In the genomic region with DNA sequence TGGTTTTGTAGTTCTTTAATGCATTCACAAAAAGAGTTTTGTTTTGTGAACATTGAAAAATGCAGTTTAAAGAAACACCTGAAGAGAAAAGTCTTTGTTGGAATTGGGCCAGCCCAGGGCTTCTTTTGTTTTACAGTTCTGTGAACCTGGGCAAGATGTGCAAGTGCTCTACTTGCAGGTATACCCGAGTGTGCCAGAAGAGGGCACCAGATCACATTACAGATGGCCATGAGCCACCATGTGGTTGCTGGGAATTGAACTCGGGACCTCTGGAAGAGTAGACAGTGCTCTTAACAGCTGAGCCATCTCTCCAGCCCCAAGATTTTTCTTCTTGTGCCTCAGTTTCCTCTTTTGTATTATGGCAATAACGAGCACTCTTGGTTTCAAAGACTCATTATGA, we compare ENCODE assay signal across 9 mouse cellular contexts. TPM values are rescaled to one million over a fixed set of nuclear protein-coding genes. Genes with fewer than 3 reads are reported as not detected.
DNase-seq lines count a peak whose midpoint lies in the region; ATAC-seq and TF ChIP-seq lines count a peak whose summit lies in the region.
"Had no signal": no experiment of that assay in that cellular context is flagged by ENCODE, and none has a peak within 500 bp of the region (broad histone marks: within the 10 kb centered on the region; RNA-seq: fewer than 3 reads in every experiment).

No protein-coding gene starts in this region.

- 55% methylated on average over 3 of the region's 3 CpGs for WGBS in hindbrain, embryonic 10.5 days
- WGBS in hindbrain, embryonic 16.5 days = 57% methylated on average over 3 of the region's 3 CpGs

- no peaks in the 10 kb centered on the region for H3K27me3 ChIP-seq in hindbrain, embryonic 10.5 days (ENCODE audit: insufficient read depth, poor library complexity, severe bottlenecking)
- no peaks in the 10 kb centered on the region for H3K27me3 ChIP-seq in hindbrain, embryonic 16.5 days (replicated peaks; ENCODE audit: control insufficient read depth, insufficient read depth, low read length)
- H3K27me3 ChIP-seq in G1E (ENCODE audit: insufficient read depth, low read length) = no peaks in the 10 kb centered on the region

- peak; percentile 43 for DNase-seq in hindbrain, embryonic 10.5 days (ENCODE audit: low spot score)
- DNase-seq in A20 (ENCODE audit: low read depth, low spot score) (peak; percentile 78), G1E (ENCODE audit: low spot score) (no peak)
- DNase-seq in kidney, postnatal 10 days = peak; percentile 81
- DNase-seq in retina, postnatal 1 day = peak; percentile 48
- no peak for DNase-seq in urinary bladder, postnatal 10 days (ENCODE audit: low spot score)
- DNase-seq in gastrocnemius, postnatal 25 days = no peak

- TF ChIP-seq CTCF in G1E (IDR thresholded peaks at IDR 0.05; ENCODE audit: low read depth, low read length) = peak; percentile 42; the same call in 1 of the 2 replicates

- no peaks in the 10 kb centered on the region for H3K9me3 ChIP-seq in hindbrain, embryonic 10.5 days
- H3K9me3 ChIP-seq in hindbrain, embryonic 16.5 days (ENCODE audit: control insufficient read depth, low read length) = no peaks in the 10 kb centered on the region
- no peaks in the 10 kb centered on the region for H3K9me3 ChIP-seq in G1E (replicated peaks)

- H3K4me3 ChIP-seq in hindbrain, embryonic 10.5 days = no peak overlapping the region
- no peak overlapping the region for H3K4me3 ChIP-seq in hindbrain, embryonic 16.5 days (ENCODE audit: low read length)
- H3K4me3 ChIP-seq in G1E (ENCODE audit: low read depth, low read length) = no peak overlapping the region

- no peak overlapping the region for H3K9ac ChIP-seq in hindbrain, embryonic 16.5 days (ENCODE audit: low read depth, low read length)

- peaks cover 84% of the 10 kb centered on the region for H3K36me3 ChIP-seq in hindbrain, embryonic 10.5 days
- H3K36me3 ChIP-seq in hindbrain, embryonic 16.5 days (ENCODE audit: control insufficient read depth, insufficient read depth, low read length) = peaks cover 8% of the 10 kb centered on the region
- H3K36me3 ChIP-seq in G1E (replicated peaks) = peaks cover 84% of the 10 kb centered on the region

- no peak overlapping the region for H3K4me2 ChIP-seq in hindbrain, embryonic 16.5 days (ENCODE audit: low read length)

- no peak overlapping the region for H3K27ac ChIP-seq in hindbrain, embryonic 10.5 days
- no peak overlapping the region for H3K27ac ChIP-seq in hindbrain, embryonic 16.5 days (ENCODE audit: low read depth, low read length)

- peaks cover under 1% of the 10 kb centered on the region for H3K4me1 ChIP-seq in hindbrain, embryonic 10.5 days (replicated peaks)
- peaks cover 1% of the 10 kb centered on the region for H3K4me1 ChIP-seq in hindbrain, embryonic 16.5 days (ENCODE audit: control insufficient read depth, insufficient read depth, low read depth, low read length)
- H3K4me1 ChIP-seq in G1E (ENCODE audit: insufficient read depth, low read depth, low read length) = peaks cover 27% of the 10 kb centered on the region

- no peak for ATAC-seq in hindbrain, embryonic 16.5 days
- no peak for ATAC-seq in G1E (ENCODE audit: extremely low read depth, insufficient number of reproducible peaks, low FRiP score, poor library complexity, severe bottlenecking)

RNA-seq across cellular contexts. Expression of a gene that starts 5.9 kb away (rescaled TPM):
- polyA plus RNA-seq in hindbrain, embryonic 10.5 days (2016; fragmentation: Nextera tagmentation; extraction: Ambion mirVana) = 50.4 TPM in 2 replicates
- 42.1 and 42.3 TPM in 2 replicates for polyA plus RNA-seq in hindbrain, embryonic 16.5 days (2015; fragmentation: Nextera tagmentation; extraction: Ambion mirVana)
- total RNA-seq in G1E (2014; fragmentation: Nextera tagmentation) (39.0 and 45.1 TPM in 2 replicates), G1E (2017) (44.0 and 44.5 TPM in 2 replicates)
- polyA plus RNA-seq in G1E (2012) = 6.8 and 7.4 TPM in 2 replicates
- 10 to 100 TPM; 19.9 to 20.0 TPM for total RNA-seq in gastrocnemius, postnatal 25 days (2021)

RNA-seq across cellular contexts. Expression of a gene that starts 11.7 kb away (rescaled TPM):
- 5.3 and 9.7 TPM in 2 replicates for polyA plus RNA-seq in hindbrain, embryonic 10.5 days (2016; fragmentation: Nextera tagmentation; extraction: Ambion mirVana)
- 0.50 TPM in 2 replicates for polyA plus RNA-seq in hindbrain, embryonic 16.5 days (2015; fragmentation: Nextera tagmentation; extraction: Ambion mirVana)
- not detected in 2 replicates for total RNA-seq in G1E (2014; fragmentation: Nextera tagmentation)
- 0.05 TPM in 1 of 2 replicates, not detected in the other for total RNA-seq in G1E (2017)
- polyA plus RNA-seq in G1E (2012) = not detected in 2 replicates
- total RNA-seq in gastrocnemius, postnatal 25 days (2021) = not detected

RNA-seq across cellular contexts. Expression of a gene that starts 14.3 kb away (rescaled TPM):
- polyA plus RNA-seq in hindbrain, embryonic 10.5 days (2016; fragmentation: Nextera tagmentation; extraction: Ambion mirVana) = 115 and 123 TPM in 2 replicates
- polyA plus RNA-seq in hindbrain, embryonic 16.5 days (2015; fragmentation: Nextera tagmentation; extraction: Ambion mirVana) = 67.1 and 72.5 TPM in 2 replicates
- total RNA-seq in G1E (2014; fragmentation: Nextera tagmentation) (73.4 and 80.0 TPM in 2 replicates), G1E (2017) (40.4 and 49.2 TPM in 2 replicates)
- 114 and 134 TPM in 2 replicates for polyA plus RNA-seq in G1E (2012)
- total RNA-seq in gastrocnemius, postnatal 25 days (2021) = 100 to 1,000 TPM; 142 to 143 TPM

RNA-seq across cellular contexts. Expression of a gene that starts 22.8 kb away (rescaled TPM):
- 49.7 and 54.7 TPM in 2 replicates for polyA plus RNA-seq in hindbrain, embryonic 10.5 days (2016; fragmentation: Nextera tagmentation; extraction: Ambion mirVana)
- polyA plus RNA-seq in hindbrain, embryonic 16.5 days (2015; fragmentation: Nextera tagmentation; extraction: Ambion mirVana) = 70.5 and 75.2 TPM in 2 replicates
- total RNA-seq in G1E (2014; fragmentation: Nextera tagmentation) = 53.0 and 68.8 TPM in 2 replicates
- 8.9 and 11.0 TPM in 2 replicates for total RNA-seq in G1E (2017)
- polyA plus RNA-seq in G1E (2012) = 12.6 and 16.7 TPM in 2 replicates
- 10 to 100 TPM; 12.7 to 18.3 TPM for total RNA-seq in gastrocnemius, postnatal 25 days (2021)

RNA-seq across cellular contexts. Expression of a gene that starts 22.9 kb away (rescaled TPM):
- polyA plus RNA-seq in hindbrain, embryonic 10.5 days (2016; fragmentation: Nextera tagmentation; extraction: Ambion mirVana) = not detected in 2 replicates
- not detected in 2 replicates for polyA plus RNA-seq in hindbrain, embryonic 16.5 days (2015; fragmentation: Nextera tagmentation; extraction: Ambion mirVana)
- not detected in 2 replicates for total RNA-seq in G1E (2014; fragmentation: Nextera tagmentation)
- not detected in 2 replicates for total RNA-seq in G1E (2017)
- not detected in 2 replicates for polyA plus RNA-seq in G1E (2012)
- not detected for total RNA-seq in gastrocnemius, postnatal 25 days (2021)
- polyA plus RNA-seq: limb, embryonic 14.5 days had no signal

Comparison
In these comparisons a context has a peak if more than half of its experiments do, and no peak if none do; other contexts are left out.
1. DNase-seq: peak in hindbrain, embryonic 10.5 days (single experiment), A20 (single experiment), kidney, postnatal 10 days (single experiment) and retina, postnatal 1 day (single experiment); none in G1E (single experiment), urinary bladder, postnatal 10 days (single experiment) and gastrocnemius, postnatal 25 days (single experiment).